Mouse (Mus musculus) midbrain, embryonic 10.5 days (tissue): ENCODE results near the gene Jam3. TPM values are rescaled to one million over a fixed set of nuclear protein-coding genes. Genes with fewer than 3 reads are reported as not detected.

ENCODE experiments used
- DNase-seq: peaks from one replicate; pipeline ENCODE4 v3.0.0-alpha.2; 2017; ENCODE audit warnings: low spot score
- H3K27ac ChIP-seq: fragments of 300-500 bp; sonication (generic); replicated peaks from 2 replicates; pipeline ENCODE4 v1.5.1; 2016; ENCODE audit warnings: mild to moderate bottlenecking
- H3K27me3 ChIP-seq: fragments of 300-500 bp; sonication (generic); 2 replicates; pipeline ENCODE4 v1.6.1; 2016; ENCODE audit warnings: low read depth, mild to moderate bottlenecking; ENCODE audit not compliant: poor library complexity, severe bottlenecking
- H3K36me3 ChIP-seq: fragments of 300-500 bp; sonication (generic); 2 replicates; pipeline ENCODE4 v1.6.1; 2016; ENCODE audit warnings: mild to moderate bottlenecking, moderate library complexity
- H3K4me1 ChIP-seq: fragments of 300-500 bp; sonication (generic); 2 replicates; pipeline ENCODE4 v1.6.1; 2016
- H3K4me3 ChIP-seq: fragments of 300-500 bp; sonication (generic); 2 replicates; pipeline ENCODE4 v1.5.1; 2016; ENCODE audit warnings: mild to moderate bottlenecking, moderate library complexity
- H3K9me3 ChIP-seq: fragments of 300-500 bp; sonication (generic); replicated peaks from 2 replicates; pipeline ENCODE4 v1.6.1; 2016; ENCODE audit warnings: mild to moderate bottlenecking
- WGBS: fragments of 180-500 bp; shearing (Covaris S2); methylation state at CpG from one replicate; pipeline ENCODE4 v1.1.7; 2016; 5-methylcytosine and 5-hydroxymethylcytosine counted together
- polyA plus RNA-seq: library from polyadenylated mRNA; unstranded; fragments of >200 nt; fragmentation: Nextera tagmentation; extraction: Ambion mirVana; gene quantifications from 2 replicates; pipeline ENCODE4 v1.2.1, GENCODE M21; 2016

Jam3 gene
- polyA plus RNA-seq, 1 experiment from 2014 or later: 146 TPM

DNA sequence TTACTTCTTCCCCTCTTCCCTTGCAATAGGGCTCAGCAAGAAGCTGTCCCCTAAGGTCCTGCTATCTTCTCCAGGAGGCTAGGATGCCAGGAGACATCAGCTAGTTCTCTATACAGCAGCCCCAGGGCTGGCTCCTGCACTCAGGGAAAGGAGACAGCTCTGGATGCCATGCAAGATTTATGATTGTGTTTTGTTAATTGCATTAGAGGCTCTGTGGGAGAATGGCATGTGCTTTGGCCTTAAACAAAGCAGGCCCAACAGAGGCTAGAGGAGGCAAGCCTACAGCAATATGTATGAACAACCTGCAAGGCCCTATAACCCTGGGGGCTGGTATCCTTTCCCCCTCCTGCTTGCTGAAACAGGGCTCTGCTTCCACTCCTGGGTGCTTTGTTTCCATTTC lies 30.6 kb upstream of the Jam3 start:
- H3K27ac ChIP-seq: no peak overlapping the region
- DNase-seq: no peak
- no peaks in the 10 kb centered on the region for H3K9me3 ChIP-seq
- H3K4me3 ChIP-seq: no peak overlapping the region
- H3K4me1 ChIP-seq: peaks cover 4% of the 10 kb centered on the region; the same call in 1 of the 2 replicates
- no peaks in the 10 kb centered on the region for H3K36me3 ChIP-seq
- H3K27me3 ChIP-seq: no peaks in the 10 kb centered on the region

DNA sequence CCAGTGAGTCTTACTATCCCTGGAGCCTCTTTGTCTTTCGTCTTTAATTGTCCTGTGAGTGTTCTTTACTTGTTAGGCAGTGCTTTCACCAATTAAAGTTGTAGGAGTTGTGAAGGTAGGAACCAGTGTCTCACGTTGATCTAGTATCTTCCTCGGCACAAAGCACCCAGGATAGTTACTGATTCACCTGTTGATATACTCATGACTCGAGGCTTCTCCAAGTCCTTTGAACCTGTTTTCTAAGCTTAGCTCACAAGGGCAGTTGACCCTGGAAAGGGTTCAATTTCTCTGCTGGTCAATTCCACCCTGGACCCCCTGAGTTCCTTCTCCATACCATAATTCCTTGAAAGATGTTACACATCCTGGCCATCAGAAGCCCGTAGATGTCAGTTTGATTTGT lies 26.9 kb upstream of the Jam3 start:
- Histone ChIP-seq H3K27ac (no peak overlapping the region), H3K4me3 (no peak overlapping the region), H3K9me3 (no peaks in the 10 kb centered on the region), H3K27me3 (no peaks in the 10 kb centered on the region), H3K36me3 (no peaks in the 10 kb centered on the region), H3K4me1 (peaks cover 4% of the 10 kb centered on the region; the same call in 1 of the 2 replicates)
- DNase-seq: no peak
- WGBS: 86% methylated on average over 5 of the region's 5 CpGs

DNA sequence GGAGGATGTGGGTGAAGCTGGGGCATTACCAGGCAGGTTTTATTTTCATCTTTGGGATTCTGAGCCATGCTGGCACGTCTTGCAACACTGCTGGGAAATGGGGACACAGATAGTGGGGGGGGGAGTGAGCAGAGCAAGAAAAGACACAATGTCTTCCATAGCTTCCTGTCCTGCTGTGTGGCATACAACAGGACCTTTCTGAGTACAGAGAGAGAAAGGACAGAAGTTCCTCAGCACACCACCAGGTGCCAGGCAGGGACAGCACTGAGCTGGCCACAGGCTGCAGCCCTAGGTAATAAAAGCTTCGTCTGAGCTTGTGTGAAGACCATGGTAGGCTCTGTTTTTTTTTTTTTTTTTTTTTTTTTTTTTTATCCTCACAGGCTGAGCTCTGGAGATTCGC lies 25.3 kb upstream of the Jam3 start:
- Histone ChIP-seq H3K4me3 (no peak overlapping the region), H3K36me3 (no peaks in the 10 kb centered on the region), H3K4me1 (peaks cover 5% of the 10 kb centered on the region), H3K27me3 (no peaks in the 10 kb centered on the region), H3K27ac (no peak overlapping the region), H3K9me3 (no peaks in the 10 kb centered on the region)
- WGBS: 63% methylated on average over 3 of the region's 3 CpGs
- no peak for DNase-seq

DNA sequence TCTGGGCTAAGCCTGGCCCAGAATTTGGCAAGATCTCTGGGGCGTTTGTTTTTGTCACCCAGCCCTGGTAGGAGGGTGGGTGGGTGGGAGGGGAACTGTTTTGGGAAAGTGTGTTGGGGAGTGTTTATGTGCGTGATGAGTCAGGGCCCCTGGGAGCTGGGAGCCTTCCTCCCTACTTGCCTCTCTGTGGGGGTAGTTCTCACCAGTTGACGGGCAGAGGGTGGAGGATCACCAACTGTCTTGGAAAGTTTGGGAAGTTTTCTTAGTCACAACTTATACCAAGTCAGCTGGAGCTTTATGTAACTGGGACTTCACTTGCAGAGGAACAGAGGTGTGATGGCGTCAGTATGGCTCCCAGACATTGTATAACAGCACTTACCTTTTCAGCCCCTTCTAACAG lies 23.7 kb upstream of the Jam3 start:
- Histone ChIP-seq H3K9me3 (no peaks in the 10 kb centered on the region), H3K27me3 (no peaks in the 10 kb centered on the region), H3K4me3 (no peak overlapping the region), H3K36me3 (no peaks in the 10 kb centered on the region), H3K4me1 (peaks cover 13% of the 10 kb centered on the region), H3K27ac (no peak overlapping the region)
- DNase-seq: no peak
- WGBS: 75% methylated on average over 4 of the region's 4 CpGs

DNA sequence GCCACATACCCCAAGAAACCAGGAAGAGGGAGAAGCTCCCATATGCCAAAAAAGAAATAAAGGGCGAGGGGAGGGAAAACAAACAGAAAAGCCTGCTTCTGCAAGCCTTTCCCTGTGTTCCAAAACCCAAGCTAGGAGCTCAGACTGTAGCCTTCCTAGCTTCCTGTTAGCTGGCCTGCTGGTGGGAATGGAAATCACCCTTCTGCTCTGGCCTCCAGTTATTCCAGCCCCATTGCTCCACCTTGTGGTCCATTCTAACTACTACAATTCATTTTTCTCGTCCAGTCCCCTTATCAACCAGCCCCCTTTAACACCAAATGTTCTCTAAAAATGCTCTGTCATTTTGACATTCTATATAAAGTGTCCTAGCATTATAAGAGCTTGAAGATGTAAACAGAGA lies 20.9 kb upstream of the Jam3 start:
- Histone ChIP-seq H3K4me3 (no peak overlapping the region), H3K4me1 (peaks cover 18% of the 10 kb centered on the region), H3K27ac (no peak overlapping the region; the same call in 1 of the 2 replicates), H3K36me3 (no peaks in the 10 kb centered on the region), H3K27me3 (no peaks in the 10 kb centered on the region), H3K9me3 (no peaks in the 10 kb centered on the region)
- WGBS: 3% methylated on average over 2 of the region's 2 CpGs
- DNase-seq: peak; percentile 56

DNA sequence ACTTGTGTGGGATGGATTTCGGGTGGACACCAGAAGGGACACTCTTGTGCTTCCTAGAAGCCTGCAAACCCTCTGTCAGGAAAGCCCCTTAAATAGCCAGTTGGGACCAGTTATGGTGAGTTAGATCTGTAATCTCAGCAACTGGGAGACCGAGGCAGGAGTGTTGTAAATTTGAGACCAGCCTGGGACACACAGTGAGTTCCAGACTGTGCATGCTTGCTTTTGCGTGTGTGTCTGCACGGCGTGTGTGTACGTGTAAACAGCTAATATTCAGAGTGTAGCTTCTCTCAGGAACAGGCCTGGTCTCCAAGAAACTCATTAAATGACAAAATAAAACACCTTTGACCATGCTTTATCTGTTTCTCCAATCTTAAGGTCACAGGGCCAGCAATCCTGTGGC lies 20.5 kb upstream of the Jam3 start:
- no peak overlapping the region for H3K4me3 ChIP-seq
- H3K36me3 ChIP-seq: no peaks in the 10 kb centered on the region
- no peaks in the 10 kb centered on the region for H3K9me3 ChIP-seq
- no peaks in the 10 kb centered on the region for H3K27me3 ChIP-seq
- H3K4me1 ChIP-seq: peaks cover 18% of the 10 kb centered on the region
- WGBS: 94% methylated on average over 6 of the region's 6 CpGs
- no peak for DNase-seq
- H3K27ac ChIP-seq: no peak overlapping the region; the same call in 1 of the 2 replicates

DNA sequence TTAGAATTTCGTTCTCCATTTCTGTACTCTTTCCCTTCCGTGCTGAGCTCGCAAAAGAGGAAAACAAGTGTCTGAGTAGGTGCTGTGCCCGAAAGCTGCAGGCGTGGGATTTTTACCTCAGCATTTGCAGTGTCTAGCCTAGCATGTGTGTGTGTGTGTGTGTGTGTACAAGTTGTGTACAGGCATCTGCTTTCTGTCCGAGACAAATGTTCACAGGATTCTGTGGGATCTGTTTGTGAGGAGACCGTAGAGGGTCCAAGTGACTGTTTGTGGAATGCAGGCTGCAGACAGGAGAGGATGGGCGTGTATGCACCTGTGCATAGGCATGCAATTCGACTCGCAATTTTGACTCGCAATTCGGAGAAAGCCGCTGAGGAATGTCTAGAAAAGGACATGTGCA lies 20.0 kb upstream of the Jam3 start:
- H3K36me3 ChIP-seq: no peaks in the 10 kb centered on the region
- WGBS: 87% methylated on average over 13 of the region's 13 CpGs
- no peak overlapping the region for H3K27ac ChIP-seq
- H3K27me3 ChIP-seq: no peaks in the 10 kb centered on the region
- H3K4me3 ChIP-seq: no peak overlapping the region
- no peaks in the 10 kb centered on the region for H3K9me3 ChIP-seq
- peaks cover 18% of the 10 kb centered on the region for H3K4me1 ChIP-seq
- no peak for DNase-seq

DNA sequence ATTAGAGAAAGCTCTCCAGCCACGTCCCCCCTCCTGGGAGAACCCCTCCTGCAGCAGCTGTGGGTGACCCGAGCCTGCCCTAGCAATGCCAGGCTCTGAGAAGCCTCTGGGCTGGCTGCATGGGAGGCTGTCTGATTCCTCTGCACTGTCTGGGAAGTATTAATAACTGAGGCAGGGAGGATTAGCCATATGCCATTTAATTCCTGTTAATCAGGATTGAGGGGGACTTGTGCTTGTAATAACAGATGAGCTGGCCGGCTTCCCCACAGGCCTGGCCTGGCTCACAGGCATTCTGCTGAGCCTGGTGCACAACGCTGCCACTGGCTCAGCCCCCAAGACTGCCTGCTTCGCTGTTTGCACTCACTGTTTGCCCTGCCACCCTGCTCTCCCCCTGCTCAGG lies 18.9 kb upstream of the Jam3 start:
- H3K36me3 ChIP-seq: no peaks in the 10 kb centered on the region
- H3K27me3 ChIP-seq: no peaks in the 10 kb centered on the region
- peaks cover 18% of the 10 kb centered on the region for H3K4me1 ChIP-seq
- DNase-seq: peak; percentile 35
- 18% methylated on average over 5 of the region's 5 CpGs for WGBS
- no peaks in the 10 kb centered on the region for H3K9me3 ChIP-seq
- H3K27ac ChIP-seq: peak overlapping the region; percentile 46
- peak overlapping the region; percentile 15; the same call in 1 of the 2 replicates for H3K4me3 ChIP-seq

DNA sequence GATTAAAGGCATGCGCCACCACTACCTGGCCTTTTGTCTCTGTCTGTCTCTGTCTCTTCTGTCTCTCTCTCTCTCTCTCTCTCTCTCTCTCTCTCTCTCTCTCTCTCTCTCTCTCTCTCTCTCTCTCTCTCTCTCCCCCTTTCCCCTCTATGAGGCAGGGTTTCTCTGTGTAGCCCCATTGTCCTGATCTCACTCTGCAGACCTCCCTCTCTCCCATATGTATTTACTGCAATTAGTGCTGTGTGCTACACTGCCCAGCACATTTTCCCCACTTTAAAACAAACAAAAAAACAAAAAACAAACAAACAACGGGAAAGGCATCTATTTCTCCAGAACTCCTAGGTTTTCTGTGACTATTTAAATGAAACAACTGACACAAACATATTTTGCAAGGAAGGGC lies 18.4 kb upstream of the Jam3 start:
- no peaks in the 10 kb centered on the region for H3K27me3 ChIP-seq
- H3K27ac ChIP-seq: peak overlapping the region; percentile 46; the same call in 1 of the 2 replicates
- H3K4me1 ChIP-seq: peaks cover 18% of the 10 kb centered on the region
- H3K4me3 ChIP-seq: 0 out of 2 replicates have a peak overlapping the region, but pooled peaks have one; percentile 15
- H3K36me3 ChIP-seq: no peaks in the 10 kb centered on the region
- no peaks in the 10 kb centered on the region for H3K9me3 ChIP-seq
- no peak for DNase-seq
- WGBS: 53% methylated on average over 2 of the region's 2 CpGs

DNA sequence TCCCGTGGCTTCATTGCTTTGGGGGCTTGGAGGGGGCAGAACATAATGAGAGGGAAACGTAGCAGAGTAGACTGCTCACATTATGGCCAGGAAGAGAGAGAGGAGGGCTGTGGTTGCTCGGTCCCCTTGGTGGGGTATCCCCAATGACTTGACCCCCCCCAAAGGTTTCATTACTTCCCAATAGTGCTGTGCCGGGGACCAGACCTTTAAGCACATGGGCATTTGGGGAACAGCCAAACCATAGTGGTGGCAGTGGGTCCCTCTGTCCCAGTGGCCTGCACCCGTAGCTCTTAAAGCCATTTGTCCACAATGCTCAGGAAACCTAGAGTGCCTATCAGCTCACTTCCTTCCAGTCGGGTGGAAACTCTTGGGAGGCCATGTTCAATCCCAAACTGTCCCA lies 17.6 kb upstream of the Jam3 start:
- H3K9me3 ChIP-seq: no peaks in the 10 kb centered on the region
- no peaks in the 10 kb centered on the region for H3K36me3 ChIP-seq
- peaks cover 18% of the 10 kb centered on the region for H3K4me1 ChIP-seq
- H3K4me3 ChIP-seq: no peak overlapping the region
- H3K27me3 ChIP-seq: no peaks in the 10 kb centered on the region
- no peak overlapping the region for H3K27ac ChIP-seq
- WGBS: 87% methylated on average over 6 of the region's 6 CpGs
- no peak for DNase-seq

DNA sequence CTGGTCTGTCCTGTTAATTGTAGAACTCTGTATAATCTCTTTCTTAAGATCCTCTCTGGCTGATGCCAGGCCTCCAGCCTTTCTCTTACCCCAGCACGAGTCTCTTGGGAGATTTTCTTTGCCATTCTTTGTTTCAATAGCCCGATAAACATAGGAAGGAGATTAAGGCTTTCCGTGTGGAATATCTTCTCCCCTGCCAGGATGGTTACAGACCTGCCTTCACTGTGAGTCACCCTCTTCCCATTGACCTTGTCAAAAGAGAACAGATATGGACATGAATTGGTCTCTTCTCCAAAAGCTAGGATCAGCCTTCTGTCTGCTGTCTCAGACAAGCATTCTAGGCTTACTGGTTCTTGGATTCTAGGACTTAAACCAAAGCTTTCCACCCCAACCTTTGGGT lies 15.5 kb upstream of the Jam3 start:
- no peaks in the 10 kb centered on the region for H3K9me3 ChIP-seq
- WGBS: 79% methylated on average over 3 of the region's 3 CpGs
- no peaks in the 10 kb centered on the region for H3K36me3 ChIP-seq
- H3K4me1 ChIP-seq: peaks cover 14% of the 10 kb centered on the region
- no peak overlapping the region for H3K4me3 ChIP-seq
- no peak overlapping the region for H3K27ac ChIP-seq
- no peaks in the 10 kb centered on the region for H3K27me3 ChIP-seq
- DNase-seq: no peak

DNA sequence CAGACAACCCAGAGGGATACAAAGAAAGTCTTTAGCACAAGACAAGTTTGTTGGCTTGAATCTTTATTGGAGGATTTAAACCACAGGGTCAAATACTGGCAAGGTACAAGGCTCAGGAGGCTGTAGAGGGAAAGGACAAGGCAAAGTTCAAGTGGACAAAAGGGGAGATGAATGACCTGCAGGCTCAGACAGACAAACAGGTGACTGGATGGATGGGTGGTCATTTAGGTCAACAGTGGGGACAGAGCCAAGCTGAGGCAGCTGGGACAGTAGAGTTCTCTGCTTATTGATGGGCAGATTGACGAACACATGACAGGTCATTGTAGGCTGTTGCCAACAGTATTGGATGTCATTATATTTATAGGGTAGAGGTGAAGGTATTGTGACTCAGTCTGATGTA lies 11.8 kb upstream of the Jam3 start:
- 97% methylated on average over 1 of the region's 1 CpGs for WGBS
- H3K4me3 ChIP-seq: no peak overlapping the region
- no peaks in the 10 kb centered on the region for H3K9me3 ChIP-seq
- H3K27ac ChIP-seq: no peak overlapping the region
- no peak for DNase-seq
- H3K27me3 ChIP-seq: no peaks in the 10 kb centered on the region
- no peaks in the 10 kb centered on the region for H3K36me3 ChIP-seq
- H3K4me1 ChIP-seq: peaks cover 12% of the 10 kb centered on the region

DNA sequence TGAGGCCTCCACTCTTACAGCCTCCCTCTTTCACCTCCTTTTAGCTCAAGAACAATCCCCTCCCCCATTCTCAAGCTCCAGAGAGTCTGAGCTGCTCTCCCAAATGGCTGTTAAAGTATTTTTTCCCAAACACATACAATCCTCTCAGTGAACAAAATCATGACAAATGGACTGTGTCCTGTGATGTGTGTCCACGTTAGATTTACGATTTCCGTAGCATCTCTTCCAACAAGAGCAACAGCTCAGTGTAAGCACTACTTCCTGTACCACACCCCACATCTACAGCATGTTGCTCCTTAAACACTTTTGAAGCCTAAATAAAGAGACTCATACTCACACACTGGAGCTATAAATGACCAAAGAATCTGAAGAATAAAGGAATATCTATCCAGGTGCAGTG lies 10.4 kb upstream of the Jam3 start:
- Histone ChIP-seq H3K4me1 (peaks cover 12% of the 10 kb centered on the region), H3K9me3 (no peaks in the 10 kb centered on the region), H3K27ac (no peak overlapping the region), H3K36me3 (no peaks in the 10 kb centered on the region), H3K27me3 (no peaks in the 10 kb centered on the region), H3K4me3 (no peak overlapping the region)
- WGBS: 83% methylated on average over 3 of the region's 3 CpGs
- DNase-seq: no peak

DNA sequence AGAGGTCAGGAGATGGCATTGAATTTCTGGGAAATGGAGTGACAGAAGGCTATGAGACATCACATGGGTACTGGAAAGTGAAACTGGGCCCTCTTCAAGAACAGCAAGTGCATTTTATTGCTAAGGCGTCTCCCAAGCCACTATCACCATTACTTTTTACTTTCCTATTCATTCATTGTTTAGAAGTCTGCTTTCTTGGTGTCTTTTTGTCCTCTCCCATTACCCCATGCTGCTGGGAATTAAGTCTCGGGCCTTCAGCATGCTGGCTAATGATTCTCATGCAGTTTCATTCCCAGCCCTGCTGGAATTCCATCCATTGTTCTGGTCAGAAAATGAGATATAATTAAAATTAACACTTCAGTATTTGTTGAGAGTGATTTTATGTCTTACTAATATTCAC lies 9.7 kb upstream of the Jam3 start:
- DNase-seq: no peak
- 18% methylated on average over 2 of the region's 2 CpGs for WGBS

More for the DNA sequence above, 9.7 kb upstream of the Jam3 start:
- Histone ChIP-seq H3K9me3 (no peaks in the 10 kb centered on the region), H3K36me3 (no peaks in the 10 kb centered on the region), H3K27me3 (no peaks in the 10 kb centered on the region), H3K27ac (no peak overlapping the region), H3K4me1 (peaks cover 12% of the 10 kb centered on the region), H3K4me3 (no peak overlapping the region)
